Mouse (Mus musculus) small intestine, adult 2 months (tissue): ENCODE measurements around the gene Ssr1.

Source experiments
- CTCF ChIP-seq: fragments of 200-500 bp; IDR thresholded peaks from 2 replicates; pipeline ENCODE4 v1.5.1; 2012; ENCODE audit warnings: low read depth, mild to moderate bottlenecking, control low read depth, inconsistent platforms, low read length, moderate library complexity, mixed read lengths; ENCODE audit not compliant: insufficient replicate concordance, insufficient read length; ENCODE audit errors: extremely low read depth
- POLR2A ChIP-seq: fragments of 200-500 bp; IDR thresholded peaks from 2 replicates; pipeline ENCODE4 v1.6.1; 2012; ENCODE audit warnings: low read depth, mild to moderate bottlenecking, control low read depth, inconsistent platforms, low read length, moderate library complexity

- TF ChIP-seq CTCF: no peak
- no peak for TF ChIP-seq POLR2A
These were observed 49.7 kb downstream of the Ssr1 start for GRCm38 (mm10) chr13:37944306-37944705.
